Comparison of ENCODE assay signal across 9 mouse cellular contexts in genomic region chr1:78419593-78419992, GRCm38 (mm10).
DNase-seq lines count a peak whose midpoint lies in the region; ATAC-seq and TF ChIP-seq lines count a peak whose summit lies in the region.
"Had no signal": no experiment of that assay in that cellular context is flagged by ENCODE, and none has a peak within 500 bp of the region (broad histone marks: within the 10 kb centered on the region; RNA-seq: fewer than 3 reads in every experiment).

No protein-coding gene starts in this region.

- peak; percentile 75; the same call in 1 of the 2 replicates for TF ChIP-seq CTCF in small intestine, adult 2 months (IDR thresholded peaks at IDR 0.05; ENCODE audit: extremely low read depth, insufficient read length, insufficient replicate concordance, low read depth, low read length)

- no peaks in the 10 kb centered on the region for H3K9me3 ChIP-seq in midbrain, embryonic 12.5 days

- no peak overlapping the region for H3K4me3 ChIP-seq in midbrain, embryonic 12.5 days
- no peak overlapping the region for H3K4me3 ChIP-seq in small intestine, adult 2 months (ENCODE audit: low read depth, low read length)

- intact Hi-C loops in left cerebral cortex, postnatal 25 days (cut with DNase I), result loop anchor here (1.0 to 5.0 kb wide), 4 partner anchors 109 to 477 kb away; partner anchors contain the start of gene Sgpp2

- 0 out of 2 replicates have a peak, but pooled peaks cover 10% of the 10 kb centered on the region for H3K36me3 ChIP-seq in midbrain, embryonic 12.5 days
- H3K36me3 ChIP-seq in small intestine, adult 2 months (ENCODE audit: control insufficient read depth, insufficient read depth, low read length), result peaks cover 26% of the 10 kb centered on the region

- H3K27ac ChIP-seq in midbrain, embryonic 12.5 days (replicated peaks), result no peak overlapping the region
- H3K27ac ChIP-seq in small intestine, adult 2 months (ENCODE audit: insufficient read depth, low read depth, low read length), result no peak overlapping the region
- H3K27ac ChIP-seq: macrophage had no signal

- H3K27me3 ChIP-seq in midbrain, embryonic 12.5 days, result 0 out of 2 replicates have a peak, but pooled peaks cover 8% of the 10 kb centered on the region
- H3K27me3 ChIP-seq in small intestine, adult 2 months (ENCODE audit: control insufficient read depth, insufficient read depth, low read length), result no peaks in the 10 kb centered on the region

- WGBS in midbrain, embryonic 12.5 days, result 43% methylated on average over 4 of the region's 4 CpGs
- 62% methylated on average over 4 of the region's 4 CpGs for WGBS in small intestine, adult 2 months

- ATAC-seq in CD4-positive, CD25-positive, alpha-beta regulatory T cell, adult 4 months, result no peak
- ATAC-seq in midbrain, embryonic 12.5 days (ENCODE audit: low FRiP score, low read depth), result peak; percentile 78; the same call in 1 of the 2 replicates

- H3K4me1 ChIP-seq in midbrain, embryonic 12.5 days, result peaks cover 11% of the 10 kb centered on the region; the same call in 1 of the 2 replicates
- H3K4me1 ChIP-seq in small intestine, adult 2 months (ENCODE audit: control insufficient read depth, insufficient read depth, insufficient read length, low read length), result no peaks in the 10 kb centered on the region

- H3K4me2 ChIP-seq in midbrain, embryonic 12.5 days (replicated peaks), result no peak overlapping the region

- TF ChIP-seq POLR2A in small intestine, adult 2 months (IDR thresholded peaks at IDR 0.05; ENCODE audit: low read depth, low read length), result no peak

- peak; percentile 62 for DNase-seq in CD4-positive, CD25-positive, alpha-beta regulatory T cell, adult 2 months (ENCODE audit: low read depth, low spot score)
- DNase-seq in cerebellum, postnatal 25 days, result peak; percentile 87 to 93
- peak; percentile 67 for DNase-seq in gastrocnemius, adult 18-20 months (ENCODE audit: low spot score)
- peak; percentile 54 for DNase-seq in kidney, adult 11 months
- peak; percentile 70 to 76 for DNase-seq in left cerebral cortex, postnatal 25 days (ENCODE audit: low spot score in 2 of 2)

- no peak overlapping the region for H3K9ac ChIP-seq in midbrain, embryonic 12.5 days (replicated peaks)
